Mouse (Mus musculus) embryonic facial prominence, embryonic 10.5 days (tissue): Measurements from ENCODE around the gene Eps8. TPM values are rescaled to one million over a fixed set of nuclear protein-coding genes. Genes with fewer than 3 reads are reported as not detected.
A peak's percentile ranks its signal among the peaks of the same experiment; 100 is the strongest.

Experiments
- DNase-seq: peaks from one replicate; pipeline ENCODE4 v3.0.0-alpha.2; 2017; ENCODE audit warnings: low spot score
- H3K27ac ChIP-seq: fragments of 300-500 bp; sonication (generic); replicated peaks from 2 replicates; pipeline ENCODE4 v1.5.1; 2016; ENCODE audit warnings: mild to moderate bottlenecking
- H3K27me3 ChIP-seq: fragments of 300-500 bp; sonication (generic); replicated peaks from 2 replicates; pipeline ENCODE4 v1.6.1; 2016; ENCODE audit warnings: low read depth, mild to moderate bottlenecking; ENCODE audit not compliant: poor library complexity, severe bottlenecking
- H3K36me3 ChIP-seq: fragments of 300-500 bp; sonication (generic); replicated peaks from 2 replicates; pipeline ENCODE4 v1.6.1; 2016; ENCODE audit warnings: mild to moderate bottlenecking, moderate library complexity
- H3K4me1 ChIP-seq: fragments of 300-500 bp; sonication (generic); 2 replicates; pipeline ENCODE4 v1.6.1; 2016
- H3K4me3 ChIP-seq: fragments of 300-500 bp; sonication (generic); 2 replicates; pipeline ENCODE4 v1.5.1; 2016; ENCODE audit warnings: mild to moderate bottlenecking, moderate library complexity
- H3K9me3 ChIP-seq: fragments of 300-500 bp; sonication (generic); 2 replicates; pipeline ENCODE4 v1.6.1; 2016; ENCODE audit warnings: mild to moderate bottlenecking
- WGBS: fragments of 180-500 bp; shearing (Covaris S2); methylation state at CpG from one replicate; pipeline ENCODE4 v1.1.7; 2016; 5-methylcytosine and 5-hydroxymethylcytosine counted together
- polyA plus RNA-seq: library from polyadenylated mRNA; unstranded; fragments of >200 nt; fragmentation: Nextera tagmentation; extraction: Ambion mirVana; gene quantifications from 2 replicates; pipeline ENCODE4 v1.2.1, GENCODE M21; 2016

The Eps8 gene
- polyA plus RNA-seq, 1 experiment from 2014 or later: 8.2 TPM

DNA sequence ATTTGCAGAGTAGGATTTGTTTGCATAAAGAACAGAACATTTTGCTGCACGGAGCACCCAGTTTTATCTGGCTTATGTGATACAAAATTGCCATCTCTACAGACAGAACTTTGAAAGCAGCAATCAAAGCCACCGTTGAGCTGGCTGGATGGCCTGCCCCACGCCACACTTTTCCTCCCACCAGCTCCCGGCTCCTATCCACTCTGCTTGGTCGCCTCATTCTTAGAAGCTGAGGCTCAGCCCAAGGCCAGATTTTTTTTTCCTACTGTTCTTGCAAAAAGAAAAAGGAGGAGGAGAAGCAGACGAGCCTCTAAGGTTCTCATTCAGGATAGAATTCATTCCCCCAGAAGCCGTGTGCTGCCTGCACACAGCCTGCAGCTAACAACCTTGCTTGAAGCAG is 80.8 kb downstream of the Eps8 start:
- DNase-seq: no peak
- H3K4me3 ChIP-seq: no peak overlapping the region
- peaks cover 8% of the 10 kb centered on the region; the same call in 1 of the 2 replicates for H3K4me1 ChIP-seq
- 77% methylated on average over 7 of the region's 7 CpGs for WGBS
- H3K9me3 ChIP-seq: no peaks in the 10 kb centered on the region
- H3K36me3 ChIP-seq: no peaks in the 10 kb centered on the region
- H3K27ac ChIP-seq: no peak overlapping the region
- no peaks in the 10 kb centered on the region for H3K27me3 ChIP-seq

DNA sequence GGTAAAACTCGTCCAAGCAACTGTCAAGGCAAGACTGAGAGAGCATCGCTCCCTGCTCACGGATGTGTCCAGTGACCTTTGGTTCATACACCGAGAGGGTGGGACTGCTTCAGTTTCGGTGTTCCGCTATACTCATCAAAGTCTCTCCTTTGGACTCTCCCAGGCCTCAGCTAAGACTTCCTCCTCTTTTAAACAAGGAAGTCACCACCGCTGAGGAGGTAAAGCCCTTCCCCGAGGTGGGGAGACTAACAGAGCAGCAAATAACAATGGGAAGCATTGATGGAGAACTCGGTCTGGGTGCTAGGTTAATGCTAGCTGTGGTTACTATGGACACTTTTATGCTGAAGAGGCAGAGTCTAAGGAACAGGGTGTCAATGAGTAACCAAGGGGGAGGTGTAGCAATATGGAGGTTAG is 84.0 kb downstream of the Eps8 start:
- Histone ChIP-seq H3K27me3 (no peaks in the 10 kb centered on the region), H3K4me1 (peaks cover 8% of the 10 kb centered on the region; the same call in 1 of the 2 replicates), H3K4me3 (no peak overlapping the region), H3K36me3 (no peaks in the 10 kb centered on the region), H3K9me3 (no peaks in the 10 kb centered on the region), H3K27ac (no peak overlapping the region)
- 61% methylated on average over 9 of the region's 9 CpGs for WGBS
- DNase-seq: no peak

DNA sequence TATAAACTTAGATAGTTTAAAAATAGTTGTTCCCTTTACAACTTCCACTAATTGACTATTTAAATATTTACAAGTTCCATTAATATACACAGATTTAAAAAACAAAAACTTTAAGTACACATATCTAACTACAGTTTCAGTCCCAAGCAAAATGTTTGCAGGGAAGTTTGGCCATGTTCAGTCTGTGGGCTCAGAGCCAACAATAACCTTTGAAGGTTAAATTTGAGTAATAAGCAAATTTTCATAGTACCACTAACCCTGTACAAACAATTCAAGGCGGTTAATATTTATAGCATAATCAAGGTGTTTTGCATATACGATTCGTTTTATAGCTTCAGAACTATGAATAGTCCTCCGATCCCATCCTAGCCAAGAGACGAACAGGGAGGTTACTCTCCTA is 84.7 kb downstream of the Eps8 start:
- 93% methylated on average over 5 of the region's 5 CpGs for WGBS
- no peaks in the 10 kb centered on the region for H3K9me3 ChIP-seq

DNA sequence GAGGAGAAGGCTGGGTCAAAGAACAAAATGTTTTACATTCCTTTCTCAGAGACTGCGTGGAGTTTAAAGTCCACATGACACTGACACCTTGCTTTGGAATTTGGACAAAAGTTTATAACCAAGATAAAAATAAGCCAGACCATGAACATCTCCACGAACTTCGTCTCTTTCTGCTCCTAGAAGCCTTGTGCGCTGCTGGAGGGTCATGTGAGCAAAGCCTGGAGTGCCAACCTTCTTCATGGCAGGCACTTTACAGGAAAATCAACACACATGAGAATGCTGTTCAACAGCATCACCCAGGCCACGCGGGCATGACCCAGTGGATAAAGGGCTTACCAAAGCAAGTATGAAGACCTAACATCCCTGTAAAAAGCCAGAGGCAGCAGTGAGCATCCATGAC is 85.6 kb downstream of the Eps8 start:
- Histone ChIP-seq H3K27me3 (no peaks in the 10 kb centered on the region), H3K36me3 (no peaks in the 10 kb centered on the region), H3K4me1 (peaks cover 8% of the 10 kb centered on the region; the same call in 1 of the 2 replicates), H3K4me3 (no peak overlapping the region), H3K9me3 (no peaks in the 10 kb centered on the region), H3K27ac (no peak overlapping the region)
- WGBS: 81% methylated on average over 6 of the region's 6 CpGs
- DNase-seq: no peak

More for the DNA sequence above, 84.7 kb downstream of the Eps8 start:
- Histone ChIP-seq H3K36me3 (no peaks in the 10 kb centered on the region), H3K27me3 (no peaks in the 10 kb centered on the region), H3K4me1 (peaks cover 8% of the 10 kb centered on the region; the same call in 1 of the 2 replicates), H3K27ac (no peak overlapping the region), H3K4me3 (no peak overlapping the region)
- DNase-seq: no peak

DNA sequence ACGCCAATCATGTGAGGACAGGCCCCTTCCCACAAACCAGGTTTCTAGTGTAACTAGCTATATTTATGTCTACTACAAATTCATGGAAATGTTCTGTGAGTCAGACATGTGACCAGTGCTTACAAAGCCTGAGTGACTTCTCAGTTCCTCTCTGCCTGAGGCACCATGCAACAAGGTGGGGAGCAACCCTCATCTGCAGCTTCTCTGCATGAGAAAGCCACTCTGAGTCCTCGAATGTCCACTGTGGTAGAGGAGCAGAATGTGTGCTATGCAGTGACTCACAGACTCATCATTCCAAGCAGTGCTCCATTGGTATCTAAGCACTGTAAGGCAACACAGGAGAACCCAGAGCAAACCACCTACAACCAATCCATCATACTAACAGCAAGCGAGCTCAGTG is 88.8 kb downstream of the Eps8 start:
- H3K36me3 ChIP-seq: no peaks in the 10 kb centered on the region
- H3K27ac ChIP-seq: no peak overlapping the region
- peaks cover 9% of the 10 kb centered on the region for H3K4me1 ChIP-seq
- 90% methylated on average over 3 of the region's 3 CpGs for WGBS
- no peaks in the 10 kb centered on the region for H3K9me3 ChIP-seq
- DNase-seq: no peak
- H3K27me3 ChIP-seq: no peaks in the 10 kb centered on the region
- no peak overlapping the region for H3K4me3 ChIP-seq

DNA sequence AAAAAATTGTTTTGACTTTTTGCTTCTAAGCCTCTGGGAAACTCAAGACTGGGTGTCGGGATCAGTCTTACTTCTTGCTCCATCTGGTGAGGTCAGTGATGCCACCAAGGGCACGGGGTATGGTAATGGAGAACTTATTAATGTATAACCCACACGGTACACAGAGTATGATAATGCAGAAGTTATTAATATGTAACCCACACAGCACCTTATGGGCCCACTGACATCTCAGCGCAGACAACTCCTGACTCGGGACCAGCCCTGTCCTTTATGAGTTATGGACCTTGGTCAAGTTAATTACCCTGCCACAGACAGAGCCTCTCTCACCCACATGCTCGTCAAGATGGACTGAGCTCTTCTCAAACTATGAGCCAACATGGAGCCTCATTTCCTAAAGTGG is 89.2 kb downstream of the Eps8 start:
- H3K27me3 ChIP-seq: no peaks in the 10 kb centered on the region
- DNase-seq: no peak
- H3K9me3 ChIP-seq: no peaks in the 10 kb centered on the region
- no peaks in the 10 kb centered on the region for H3K36me3 ChIP-seq
- H3K4me3 ChIP-seq: no peak overlapping the region
- no peak overlapping the region for H3K27ac ChIP-seq
- WGBS: 89% methylated on average over 6 of the region's 6 CpGs
- H3K4me1 ChIP-seq: peaks cover 10% of the 10 kb centered on the region

DNA sequence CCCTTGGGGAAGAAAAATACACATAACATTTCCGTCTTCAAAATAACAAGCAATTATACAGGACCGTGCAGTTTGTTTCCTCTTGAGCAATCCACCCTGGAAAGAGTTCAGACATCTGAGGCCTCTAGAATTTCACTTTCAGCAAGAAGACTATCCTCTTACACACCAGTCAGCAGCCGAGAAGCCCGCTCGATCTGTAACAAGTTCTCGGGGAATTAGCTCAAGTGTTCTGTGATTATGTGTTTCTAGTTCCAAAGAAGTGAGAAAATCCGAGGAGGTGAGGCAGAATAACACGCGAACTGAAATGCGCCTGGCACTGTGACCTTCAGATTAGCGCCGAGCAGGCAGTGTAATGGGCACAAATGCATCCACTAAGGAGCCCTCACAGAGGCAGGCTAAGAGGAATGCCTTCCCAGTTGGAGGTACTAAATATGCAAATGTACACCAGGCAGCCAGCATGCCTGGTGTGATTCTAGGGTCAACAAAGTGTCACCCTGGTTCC is 94.3 kb downstream of the Eps8 start:
- peaks cover 22% of the 10 kb centered on the region for H3K4me1 ChIP-seq
- peak; percentile 46 for DNase-seq
- no peaks in the 10 kb centered on the region for H3K36me3 ChIP-seq
- H3K9me3 ChIP-seq: no peaks in the 10 kb centered on the region
- 30% methylated on average over 12 of the region's 12 CpGs for whole genome bisulfite sequencing
- H3K27me3 ChIP-seq: no peaks in the 10 kb centered on the region
- H3K27ac ChIP-seq: peak overlapping the region; percentile 42; the same call in 1 of the 2 replicates
- 0 out of 2 replicates have a peak overlapping the region, but pooled peaks have one; percentile 4 for H3K4me3 ChIP-seq

DNA sequence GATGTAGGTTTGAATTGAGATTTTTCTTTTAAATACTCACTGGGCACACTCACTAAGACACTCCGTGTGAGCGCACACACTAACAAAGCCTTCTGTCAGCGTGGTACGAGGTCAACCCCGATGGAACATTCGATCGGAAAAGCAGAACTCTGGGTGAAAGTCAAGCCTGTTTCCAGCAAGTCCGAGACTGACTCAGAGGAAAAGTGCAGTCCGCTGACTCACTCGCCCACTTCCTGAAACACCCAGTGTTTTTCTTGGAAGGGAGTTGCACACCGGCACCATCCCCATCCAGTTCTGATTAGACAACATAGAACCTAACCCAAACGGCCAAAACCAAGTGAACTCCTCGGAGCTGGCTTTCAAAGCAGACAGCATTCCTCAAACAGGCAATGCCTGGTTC is 95.8 kb downstream of the Eps8 start:
- Histone ChIP-seq H3K36me3 (no peaks in the 10 kb centered on the region), H3K4me3 (no peak overlapping the region), H3K9me3 (no peaks in the 10 kb centered on the region), H3K27ac (no peak overlapping the region), H3K27me3 (no peaks in the 10 kb centered on the region), H3K4me1 (peaks cover 22% of the 10 kb centered on the region)
- 82% methylated on average over 13 of the region's 13 CpGs for whole genome bisulfite sequencing
- DNase-seq: no peak

DNA sequence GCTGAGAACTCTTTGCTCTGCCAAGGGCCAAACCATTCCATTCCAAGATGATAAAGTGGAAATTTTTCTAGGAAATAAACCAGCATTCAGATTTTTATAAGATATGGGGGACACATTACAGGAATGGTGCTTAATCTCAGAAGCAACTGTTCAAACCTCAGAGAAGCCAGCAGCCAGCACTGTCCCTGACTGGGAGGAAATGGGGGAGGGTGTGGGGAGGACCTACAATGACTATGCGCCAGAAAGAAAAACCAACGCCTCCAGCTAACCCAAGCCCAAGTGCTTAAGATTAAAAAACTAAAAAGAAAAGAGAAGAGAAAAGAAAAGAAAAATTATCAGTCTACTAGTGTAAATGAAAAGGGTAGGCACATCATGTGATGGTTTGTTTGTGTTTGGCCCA is 97.0 kb downstream of the Eps8 start:
- Histone ChIP-seq H3K27ac (no peak overlapping the region), H3K27me3 (no peaks in the 10 kb centered on the region), H3K4me1 (peaks cover 22% of the 10 kb centered on the region), H3K9me3 (no peaks in the 10 kb centered on the region), H3K4me3 (no peak overlapping the region), H3K36me3 (no peaks in the 10 kb centered on the region)
- DNase-seq: no peak
- WGBS: 75% methylated on average over 2 of the region's 2 CpGs

DNA sequence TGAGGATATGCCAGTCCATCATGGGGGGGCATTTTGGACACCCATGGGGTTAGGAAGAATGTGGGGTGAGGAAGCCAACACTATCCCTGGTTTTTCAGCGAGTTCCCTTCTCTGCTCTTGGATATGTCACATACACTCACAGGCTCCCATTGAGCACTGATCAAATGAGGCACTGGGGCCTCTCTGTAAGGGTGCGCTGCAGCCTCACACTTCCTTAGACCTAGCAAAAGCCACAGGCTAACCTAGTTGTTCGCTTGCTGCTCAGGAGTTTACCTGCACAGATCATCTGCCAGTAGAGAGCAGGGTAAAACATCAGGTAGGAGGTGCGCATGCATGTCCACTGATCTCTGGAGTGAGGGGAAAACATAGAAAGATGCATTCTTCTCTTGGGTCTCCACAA is 97.5 kb downstream of the Eps8 start:
- DNase-seq: no peak

DNA sequence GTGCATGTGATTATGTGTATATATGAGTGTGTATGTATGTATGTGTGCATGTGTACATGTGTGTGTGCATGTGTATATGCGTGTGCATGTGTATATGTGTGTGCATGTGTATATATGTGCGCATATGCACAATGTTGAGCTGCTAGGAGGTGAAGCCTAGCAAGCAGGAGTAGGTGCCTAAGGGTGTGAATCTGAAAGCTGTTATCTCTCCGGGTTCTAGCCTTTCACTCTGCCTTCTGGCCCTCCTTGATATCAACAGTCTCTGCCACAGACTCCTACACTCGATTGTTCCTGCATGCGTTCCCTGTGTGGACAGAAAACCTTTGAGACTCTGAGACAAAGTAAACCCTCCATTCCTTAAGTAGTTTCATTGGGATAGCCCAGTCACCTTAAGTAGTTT is 98.0 kb downstream of the Eps8 start:
- no peaks in the 10 kb centered on the region for H3K9me3 ChIP-seq
- H3K4me1 ChIP-seq: peaks cover 22% of the 10 kb centered on the region
- H3K4me3 ChIP-seq: no peak overlapping the region
- no peak overlapping the region for H3K27ac ChIP-seq
- no peak for DNase-seq
- WGBS: 93% methylated on average over 5 of the region's 5 CpGs
- no peaks in the 10 kb centered on the region for H3K27me3 ChIP-seq
- H3K36me3 ChIP-seq: no peaks in the 10 kb centered on the region

More for the DNA sequence above, 97.5 kb downstream of the Eps8 start:
- 91% methylated on average over 4 of the region's 4 CpGs for WGBS
- no peaks in the 10 kb centered on the region for H3K9me3 ChIP-seq
- H3K27ac ChIP-seq: no peak overlapping the region
- peaks cover 22% of the 10 kb centered on the region for H3K4me1 ChIP-seq
- no peaks in the 10 kb centered on the region for H3K36me3 ChIP-seq
- no peaks in the 10 kb centered on the region for H3K27me3 ChIP-seq
- H3K4me3 ChIP-seq: no peak overlapping the region

DNA sequence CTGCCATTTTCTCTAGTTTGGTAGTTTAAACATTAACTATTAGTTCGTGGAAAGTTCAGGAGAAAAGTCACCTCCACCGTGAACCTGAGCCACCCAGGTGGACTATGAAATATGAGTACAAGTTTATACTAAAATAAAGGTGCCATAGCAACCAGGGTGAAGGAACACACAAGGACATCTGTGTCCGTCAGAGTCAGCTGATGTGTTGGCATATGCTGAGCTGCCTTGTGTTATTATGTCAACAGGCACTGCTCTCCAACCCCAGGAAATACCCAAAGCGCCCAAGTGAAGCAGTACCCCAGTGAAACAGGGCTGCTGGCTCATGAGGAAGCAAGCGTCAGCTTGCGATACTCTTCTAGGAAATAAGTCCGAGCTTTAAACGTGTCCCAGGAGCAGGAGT is 104.5 kb downstream of the Eps8 start:
- Histone ChIP-seq H3K36me3 (no peaks in the 10 kb centered on the region), H3K4me1 (peaks cover 4% of the 10 kb centered on the region; the same call in 1 of the 2 replicates), H3K9me3 (no peaks in the 10 kb centered on the region), H3K4me3 (no peak overlapping the region), H3K27me3 (no peaks in the 10 kb centered on the region), H3K27ac (no peak overlapping the region)
- WGBS: 74% methylated on average over 8 of the region's 8 CpGs
- DNase-seq: no peak

DNA sequence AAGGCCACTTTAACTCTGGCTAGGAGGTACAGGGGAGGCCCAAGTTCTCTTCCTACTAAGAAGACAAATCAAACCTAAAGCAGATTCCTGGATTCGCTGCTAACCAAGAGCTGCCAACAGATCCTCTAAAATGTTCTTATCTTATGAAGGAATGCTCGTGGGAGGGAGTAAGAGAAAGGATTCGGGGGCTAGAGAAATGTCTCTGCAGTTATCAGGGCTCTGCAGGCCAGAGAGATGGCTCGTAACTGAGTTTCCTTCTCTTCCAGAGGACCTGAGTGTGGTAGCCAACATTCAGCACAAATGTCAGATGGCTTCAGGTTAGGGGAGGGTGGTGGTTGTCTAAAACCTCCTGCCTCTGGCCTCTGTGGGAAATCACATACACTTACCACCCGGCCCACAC is 106.1 kb downstream of the Eps8 start:
- no peaks in the 10 kb centered on the region for H3K27me3 ChIP-seq
- peaks cover 5% of the 10 kb centered on the region; the same call in 1 of the 2 replicates for H3K4me1 ChIP-seq
- no peak for DNase-seq
- H3K36me3 ChIP-seq: no peaks in the 10 kb centered on the region
- H3K4me3 ChIP-seq: no peak overlapping the region
- H3K27ac ChIP-seq: no peak overlapping the region
- no peaks in the 10 kb centered on the region for H3K9me3 ChIP-seq
- WGBS: 87% methylated on average over 5 of the region's 5 CpGs
